Mouse (Mus musculus) liver, embryonic 13.5 days (tissue): ENCODE results near the gene Entpd1. TPM values are rescaled to one million over a fixed set of nuclear protein-coding genes. Genes with fewer than 3 reads are reported as not detected.

Source experiments
- ATAC-seq: fragments of 200-750 bp; cut with Nextera tagmentation; 2 replicates; pipeline ENCODE4 v1.8.0; 2017; ENCODE audit warnings: low read depth, mild to moderate bottlenecking, moderate number of reproducible peaks, moderate library complexity
- DNase-seq: peaks from one replicate; pipeline ENCODE4 v3.0.0; 2022
- H3K27ac ChIP-seq: fragments of 300-500 bp; sonication (generic); 2 replicates; pipeline ENCODE4 v1.5.1; 2015; ENCODE audit warnings: moderate library complexity, mild to moderate bottlenecking, inconsistent platforms
- H3K27me3 ChIP-seq: fragments of 300-500 bp; sonication (generic); 2 replicates; pipeline ENCODE4 v1.6.1; 2015; ENCODE audit warnings: mild to moderate bottlenecking, inconsistent platforms
- H3K36me3 ChIP-seq: fragments of 300-500 bp; sonication (generic); 2 replicates; pipeline ENCODE4 v1.6.1; 2015; ENCODE audit warnings: mild to moderate bottlenecking, inconsistent platforms
- H3K4me1 ChIP-seq: fragments of 300-500 bp; sonication (generic); replicated peaks from 2 replicates; pipeline ENCODE4 v1.6.1; 2015; ENCODE audit warnings: inconsistent platforms
- H3K4me2 ChIP-seq: fragments of 300-500 bp; sonication (generic); 2 replicates; pipeline ENCODE4 v1.6.1; 2015; ENCODE audit warnings: inconsistent platforms, mild to moderate bottlenecking, moderate library complexity
- H3K4me3 ChIP-seq: fragments of 300-500 bp; sonication (generic); replicated peaks from 2 replicates; pipeline ENCODE4 v1.5.1; 2015; ENCODE audit warnings: mild to moderate bottlenecking, inconsistent platforms
- H3K9ac ChIP-seq: fragments of 300-500 bp; sonication (generic); 2 replicates; pipeline ENCODE4 v1.6.1; 2015; ENCODE audit warnings: mild to moderate bottlenecking, inconsistent platforms
- H3K9me3 ChIP-seq: fragments of 300-500 bp; sonication (generic); replicated peaks from 2 replicates; pipeline ENCODE4 v1.6.1; 2016; ENCODE audit warnings: inconsistent platforms
- WGBS: fragments of 180-500 bp; shearing (Covaris S2); methylation state at CpG from one replicate; pipeline ENCODE4 v1.1.7; 2015; ENCODE audit not compliant: insufficient replicate concordance; 5-methylcytosine and 5-hydroxymethylcytosine counted together
- polyA plus RNA-seq: library from polyadenylated mRNA; unstranded; fragments of >200 nt; fragmentation: Nextera tagmentation; extraction: Ambion mirVana; gene quantifications from 2 replicates; pipeline ENCODE4 v1.2.1, GENCODE M21; 2015

Gene Entpd1
- polyA plus RNA-seq, 1 experiment from 2014 or later = 2.6 TPM

- Histone ChIP-seq H3K4me1 (peaks cover 6% of the 10 kb centered on the region; the same call in 1 of the 2 replicates), H3K27ac (no peak overlapping the region), H3K4me3 (no peak overlapping the region), H3K27me3 (no peaks in the 10 kb centered on the region), H3K36me3 (no peaks in the 10 kb centered on the region), H3K9me3 (no peaks in the 10 kb centered on the region), H3K9ac (no peak overlapping the region), H3K4me2 (no peak overlapping the region)
- no peak for DNase-seq
- ATAC-seq = no peak
- WGBS = 74% methylated on average over 7 of the region's 7 CpGs
These were observed 53.6 kb downstream of the Entpd1 start for GRCm38 (mm10) chr19:40665778-40666177.

- Histone ChIP-seq H3K27ac (no peak overlapping the region), H3K27me3 (no peaks in the 10 kb centered on the region), H3K4me1 (peaks cover 6% of the 10 kb centered on the region; the same call in 1 of the 2 replicates), H3K9ac (no peak overlapping the region), H3K4me2 (no peak overlapping the region), H3K4me3 (no peak overlapping the region), H3K36me3 (no peaks in the 10 kb centered on the region), H3K9me3 (no peaks in the 10 kb centered on the region)
- ATAC-seq (no peak), DNase-seq (no peak)
- 63% methylated on average over 6 of the region's 6 CpGs for WGBS
These were observed 54.9 kb downstream of the Entpd1 start for GRCm38 (mm10) chr19:40667111-40667510.

GRCm38 (mm10) chr19:40675329-40675728 lies 63.2 kb downstream of the Entpd1 start:
- H3K4me3 ChIP-seq = no peak overlapping the region
- no peak overlapping the region for H3K27ac ChIP-seq
- no peaks in the 10 kb centered on the region for H3K27me3 ChIP-seq
- no peaks in the 10 kb centered on the region for H3K36me3 ChIP-seq
- H3K9me3 ChIP-seq = no peaks in the 10 kb centered on the region
- no peak overlapping the region for H3K4me2 ChIP-seq
- ATAC-seq = no peak
- no peak for DNase-seq
- 49% methylated on average over 5 of the region's 5 CpGs for WGBS
- H3K9ac ChIP-seq = no peak overlapping the region
- H3K4me1 ChIP-seq = no peaks in the 10 kb centered on the region

- ATAC-seq (no peak), DNase-seq (no peak)
- H3K4me1 ChIP-seq = no peaks in the 10 kb centered on the region
- H3K9me3 ChIP-seq = no peaks in the 10 kb centered on the region
- no peak overlapping the region for H3K4me2 ChIP-seq
- no peak overlapping the region for H3K4me3 ChIP-seq
- no peak overlapping the region for H3K27ac ChIP-seq
- H3K9ac ChIP-seq = no peak overlapping the region
- WGBS = 65% methylated on average over 6 of the region's 6 CpGs
- H3K36me3 ChIP-seq = no peaks in the 10 kb centered on the region
- no peaks in the 10 kb centered on the region for H3K27me3 ChIP-seq
These were observed 65.9 kb downstream of the Entpd1 start for GRCm38 (mm10) chr19:40678087-40678486.

- WGBS = 15% methylated on average over 17 of the region's 17 CpGs
- no peak overlapping the region for H3K9ac ChIP-seq
- H3K9me3 ChIP-seq = no peaks in the 10 kb centered on the region
- H3K4me1 ChIP-seq = no peaks in the 10 kb centered on the region
- ATAC-seq (no peak), DNase-seq (no peak)
- H3K36me3 ChIP-seq = no peaks in the 10 kb centered on the region
- H3K27me3 ChIP-seq = no peaks in the 10 kb centered on the region
- no peak overlapping the region for H3K27ac ChIP-seq
- H3K4me3 ChIP-seq = no peak overlapping the region
- no peak overlapping the region for H3K4me2 ChIP-seq
These were observed 66.6 kb downstream of the Entpd1 start for GRCm38 (mm10) chr19:40678532-40679307.

GRCm38 (mm10) chr19:40679632-40680031 lies 67.5 kb downstream of the Entpd1 start:
- Histone ChIP-seq H3K27ac (no peak overlapping the region), H3K27me3 (no peaks in the 10 kb centered on the region), H3K9me3 (no peaks in the 10 kb centered on the region), H3K4me3 (no peak overlapping the region), H3K4me1 (no peaks in the 10 kb centered on the region), H3K9ac (no peak overlapping the region), H3K4me2 (no peak overlapping the region), H3K36me3 (no peaks in the 10 kb centered on the region)
- ATAC-seq = no peak
- DNase-seq = no peak
- 61% methylated on average over 3 of the region's 3 CpGs for WGBS

- Histone ChIP-seq H3K4me2 (no peak overlapping the region), H3K36me3 (no peaks in the 10 kb centered on the region), H3K9me3 (no peaks in the 10 kb centered on the region), H3K27me3 (no peaks in the 10 kb centered on the region), H3K4me3 (no peak overlapping the region), H3K4me1 (peaks cover 6% of the 10 kb centered on the region; the same call in 1 of the 2 replicates), H3K27ac (no peak overlapping the region), H3K9ac (no peak overlapping the region)
- DNase-seq (no peak), ATAC-seq (no peak)
- WGBS = 72% methylated on average over 1 of the region's 1 CpGs
These were observed 72.0 kb downstream of the Entpd1 start for GRCm38 (mm10) chr19:40684124-40684523.

GRCm38 (mm10) chr19:40684566-40684965 lies 72.4 kb downstream of the Entpd1 start:
- H3K9me3 ChIP-seq = no peaks in the 10 kb centered on the region
- no peak overlapping the region for H3K4me2 ChIP-seq
- DNase-seq = no peak
- no peaks in the 10 kb centered on the region for H3K27me3 ChIP-seq
- no peak overlapping the region for H3K4me3 ChIP-seq
- ATAC-seq = no peak
- 75% methylated on average over 7 of the region's 7 CpGs for WGBS
- H3K9ac ChIP-seq = no peak overlapping the region
- peaks cover 6% of the 10 kb centered on the region; the same call in 1 of the 2 replicates for H3K4me1 ChIP-seq
- no peaks in the 10 kb centered on the region for H3K36me3 ChIP-seq
- no peak overlapping the region for H3K27ac ChIP-seq

GRCm38 (mm10) chr19:40687291-40687927 lies 75.2 kb downstream of the Entpd1 start:
- no peak for DNase-seq
- 51% methylated on average over 4 of the region's 4 CpGs for WGBS

GRCm38 (mm10) chr19:40693201-40693600 lies 81.0 kb downstream of the Entpd1 start:
- no peak overlapping the region for H3K9ac ChIP-seq
- no peaks in the 10 kb centered on the region for H3K4me1 ChIP-seq
- no peaks in the 10 kb centered on the region for H3K9me3 ChIP-seq
- H3K4me2 ChIP-seq = no peak overlapping the region
- no peak overlapping the region for H3K4me3 ChIP-seq
- no peaks in the 10 kb centered on the region for H3K27me3 ChIP-seq
- DNase-seq (no peak), ATAC-seq (no peak)
- whole genome bisulfite sequencing = 42% methylated on average over 7 of the region's 7 CpGs
- no peak overlapping the region for H3K27ac ChIP-seq
- no peaks in the 10 kb centered on the region for H3K36me3 ChIP-seq

More at GRCm38 (mm10) chr19:40687291-40687927, 75.2 kb downstream of the Entpd1 start:
- Histone ChIP-seq H3K4me2 (no peak overlapping the region), H3K36me3 (no peaks in the 10 kb centered on the region), H3K27ac (no peak overlapping the region), H3K27me3 (no peaks in the 10 kb centered on the region), H3K4me3 (no peak overlapping the region), H3K4me1 (peaks cover 6% of the 10 kb centered on the region; the same call in 1 of the 2 replicates), H3K9ac (no peak overlapping the region), H3K9me3 (no peaks in the 10 kb centered on the region)
- no peak for ATAC-seq

- no peak overlapping the region for H3K4me2 ChIP-seq
- no peaks in the 10 kb centered on the region for H3K9me3 ChIP-seq
- ATAC-seq (no peak), DNase-seq (no peak)
- 83% methylated on average over 6 of the region's 6 CpGs for WGBS
- no peak overlapping the region for H3K9ac ChIP-seq
- H3K4me3 ChIP-seq = no peak overlapping the region
- H3K27me3 ChIP-seq = no peaks in the 10 kb centered on the region
- H3K4me1 ChIP-seq = no peaks in the 10 kb centered on the region
- no peak overlapping the region for H3K27ac ChIP-seq
- H3K36me3 ChIP-seq = no peaks in the 10 kb centered on the region
These were observed 84.0 kb downstream of the Entpd1 start for GRCm38 (mm10) chr19:40696116-40696515.
